Mouse (Mus musculus): ENCODE measurements around the gene Lyrm4.

DNA sequence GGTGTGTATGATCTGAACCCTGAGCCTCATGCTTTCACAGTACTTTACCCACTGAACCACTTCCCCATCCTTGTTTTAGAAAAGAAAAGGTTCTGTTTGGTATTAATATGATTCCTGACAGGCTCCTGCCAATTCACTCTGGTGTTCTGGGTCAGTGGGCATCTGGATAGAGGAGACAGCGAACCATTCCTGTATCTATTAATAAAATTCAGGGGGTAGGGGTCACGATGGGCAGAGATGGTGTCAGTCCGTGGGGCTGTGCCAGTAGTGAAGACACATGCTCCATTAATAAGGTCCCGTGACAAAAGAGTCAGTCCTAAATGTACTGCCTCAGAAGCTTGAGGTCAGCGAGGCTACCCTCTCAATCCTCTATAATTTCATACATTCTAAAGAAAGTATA, 4.1 kb downstream of the Lyrm4 start:
- no peak for TF ChIP-seq POLR2A (IDR thresholded peaks at IDR 0.05; ENCODE audit: insufficient read depth, low read depth, low read length)
- TF ChIP-seq CTCF (IDR thresholded peaks at IDR 0.05; ENCODE audit: insufficient read depth, low read depth, low read length) = no peak
